Mouse (Mus musculus) skeletal muscle tissue, adult 2 months (tissue): ENCODE results near the gene Dpp8.
A peak's percentile ranks its signal among the peaks of the same experiment; 100 is the strongest.
"Not testable (repeated sequence)": the region's sequence is repeated elsewhere in the genome, so short reads cannot be mapped to it uniquely, and the experiment has no call there.

ENCODE experiments used
- DNase-seq: peaks from one replicate; pipeline ENCODE4 v3.0.0-alpha.2; 2012; ENCODE audit warnings: low read depth, low spot score

Dpp8 gene

DNA sequence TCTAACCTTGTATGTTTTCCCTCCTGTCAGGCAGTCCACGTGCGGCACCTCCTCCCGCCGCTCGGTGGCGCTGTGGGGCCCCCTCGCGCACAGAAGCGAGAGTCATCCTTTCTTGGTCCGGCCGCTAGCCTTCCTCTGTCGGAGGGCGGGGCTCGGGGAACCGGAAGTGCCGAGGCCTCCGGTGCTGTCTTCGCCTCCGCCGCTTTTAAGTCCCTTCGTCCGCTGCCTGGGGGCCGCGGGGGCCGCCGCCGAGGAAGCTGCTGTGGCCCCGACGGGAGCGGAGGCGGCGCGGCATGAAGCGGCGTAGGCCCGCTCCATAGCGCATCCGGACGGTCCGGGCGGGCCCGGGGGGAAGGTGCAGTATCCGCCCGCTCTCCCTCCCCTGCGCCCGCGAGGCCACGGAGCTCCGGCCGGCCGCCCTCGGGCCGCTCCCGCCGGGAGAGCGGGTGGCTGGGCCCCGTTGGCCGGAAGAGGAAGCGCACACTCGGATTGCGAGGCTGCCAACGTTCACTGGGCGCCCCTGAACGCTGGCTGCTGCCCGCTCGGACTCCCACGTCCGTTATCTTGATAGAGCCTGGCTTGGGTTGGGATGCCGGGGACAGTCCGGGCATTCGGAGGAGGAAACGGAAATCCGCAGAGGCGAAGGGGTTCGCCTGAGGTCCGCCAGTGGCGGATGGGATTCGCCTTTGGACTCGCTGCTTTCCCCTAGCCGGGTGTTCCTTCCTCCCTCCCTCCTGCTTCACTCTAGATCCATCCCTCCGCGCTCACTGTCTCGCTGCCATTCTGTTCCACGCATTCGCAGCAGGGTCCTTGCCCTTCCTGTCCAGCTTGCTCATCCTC, at the start of gene Dpp8:
Dpp8 (plus strand) TSS at position 146 of the 840 bp plus-strand sequence.
- DNase-seq: peak; percentile 89

DNA sequence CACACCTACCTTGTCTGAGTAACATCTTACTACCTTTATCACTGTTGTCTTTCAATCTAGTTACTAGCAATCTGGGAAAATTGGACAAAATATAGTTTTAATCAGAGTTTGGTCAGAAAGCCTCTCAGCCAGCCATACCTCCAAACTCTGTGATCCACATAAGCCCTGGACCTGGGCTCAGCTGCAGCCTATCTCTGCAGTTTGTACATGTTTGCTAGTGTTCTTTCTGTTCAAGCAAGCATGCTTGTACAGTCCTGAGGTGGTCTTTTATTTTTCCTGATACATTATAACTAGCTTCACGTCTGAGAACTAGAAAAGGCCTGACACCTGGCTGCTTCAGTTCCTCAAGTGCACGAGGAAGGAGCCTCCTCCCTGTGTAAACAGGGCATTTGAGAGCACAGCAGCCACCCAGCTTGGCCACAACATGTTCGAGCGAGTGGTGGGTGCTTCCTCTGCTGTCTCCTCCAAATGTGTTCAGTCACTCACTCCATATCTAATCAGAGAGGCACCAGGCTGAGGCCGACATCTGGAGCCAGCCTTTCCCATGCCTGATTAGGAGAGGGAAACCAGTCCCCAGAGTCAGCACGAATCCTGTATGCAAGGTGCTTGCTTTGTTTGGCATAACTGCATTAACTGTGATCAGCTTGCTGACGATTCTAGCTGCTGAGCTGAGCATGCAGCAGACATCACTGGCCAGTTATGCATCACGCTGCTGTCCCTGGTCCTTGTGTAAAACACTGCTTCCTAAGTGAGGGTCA, 47.0 kb upstream of the Dpp8 start:
- no peak for DNase-seq

DNA sequence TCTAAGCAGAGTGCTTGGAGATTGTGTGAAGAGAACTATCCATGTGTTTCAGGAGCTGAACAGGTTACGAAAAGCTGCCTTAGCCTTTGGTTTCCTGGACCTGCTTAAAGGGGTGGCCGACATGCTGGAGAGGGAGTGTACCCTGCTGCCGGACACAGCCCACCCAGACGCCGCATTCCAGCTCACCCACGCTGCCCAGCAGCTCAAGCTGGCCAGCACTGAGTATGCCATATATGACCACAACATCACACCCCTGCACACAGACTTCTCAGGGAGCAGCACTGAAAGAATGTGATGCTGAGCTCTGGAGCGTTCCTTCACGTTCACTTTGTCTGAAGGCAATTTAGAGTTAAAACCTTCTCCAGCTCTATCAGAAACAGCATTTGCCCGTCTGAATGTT, 46.4 kb upstream of the Dpp8 start:
- no peak for DNase-seq

DNA sequence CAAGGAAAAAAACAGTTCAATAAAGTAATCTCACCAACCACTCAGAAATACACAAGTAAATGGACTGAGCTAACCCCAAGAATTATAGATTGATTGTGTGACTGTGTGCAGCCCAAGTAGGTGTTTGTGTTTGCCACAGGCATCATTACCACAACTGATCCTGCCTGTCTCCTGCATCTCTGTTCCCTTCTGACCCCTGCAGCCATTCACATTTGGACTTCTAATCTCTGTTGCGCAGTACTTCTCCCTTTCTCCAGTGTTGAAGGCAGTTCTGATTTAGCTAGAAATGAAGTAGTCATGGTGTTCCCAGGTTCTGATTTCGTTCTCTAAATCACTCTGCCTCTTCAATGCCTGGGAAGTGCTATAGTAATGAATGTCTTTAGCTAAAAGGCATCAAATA, 44.6 kb upstream of the Dpp8 start:
- DNase-seq: no peak

DNA sequence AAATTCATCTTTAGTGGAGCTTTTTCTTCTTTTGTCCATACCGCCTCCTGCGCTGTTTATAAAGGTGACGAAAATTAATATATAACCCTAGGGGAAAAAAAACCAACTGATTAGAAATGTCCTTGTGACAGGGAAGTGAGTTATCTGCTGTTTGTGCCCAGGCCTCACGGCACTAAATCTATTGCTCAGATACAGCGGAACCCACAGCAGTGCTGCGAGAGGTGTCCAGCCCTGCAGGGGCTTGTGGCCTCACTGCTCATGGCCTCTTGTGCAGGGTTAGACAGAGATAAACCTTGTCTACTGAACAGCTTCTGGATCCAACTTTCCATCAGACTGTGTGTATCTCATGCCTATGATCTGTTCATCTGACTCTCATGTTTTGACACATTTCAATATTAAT, 43.8 kb upstream of the Dpp8 start:
- DNase-seq: no peak

DNA sequence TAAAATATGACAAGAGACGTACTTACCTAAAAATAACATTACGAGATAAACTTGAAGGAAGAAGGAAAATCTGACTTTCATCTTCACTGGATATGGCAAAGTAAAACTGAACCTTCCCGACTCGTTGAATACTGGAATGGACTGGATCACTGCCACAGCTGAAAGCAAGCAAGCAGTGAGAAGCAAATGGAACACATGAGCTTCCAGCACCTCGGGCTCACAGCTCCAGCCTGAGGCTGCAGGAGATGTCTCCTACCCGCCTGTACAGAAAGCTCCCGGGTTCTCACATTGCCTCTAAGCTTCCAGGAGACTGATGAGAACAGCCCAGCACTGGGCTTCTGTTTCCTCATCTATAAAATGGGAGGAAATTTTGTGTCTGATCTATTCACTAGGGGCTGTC, 41.9 kb upstream of the Dpp8 start:
- no peak for DNase-seq

DNA sequence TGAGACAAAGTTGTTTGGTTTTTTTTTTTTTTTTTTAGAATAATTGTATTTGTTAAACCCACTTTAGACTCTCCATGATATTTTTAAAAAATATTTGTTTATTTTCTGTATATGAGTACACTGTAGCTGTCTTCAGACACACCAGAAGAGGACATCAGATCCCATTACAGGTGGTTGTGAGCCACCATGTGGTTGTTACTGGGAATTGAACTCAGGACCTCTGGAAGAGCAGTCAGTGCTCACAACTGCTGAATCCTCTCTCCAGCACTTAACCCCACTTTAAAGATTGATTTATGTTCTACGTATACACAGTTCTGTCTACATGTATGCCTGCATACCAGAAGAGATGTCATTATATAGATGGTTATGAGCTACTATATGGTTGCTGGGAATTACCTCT, 36.8 kb upstream of the Dpp8 start:
- DNase-seq: not testable (repeated sequence)

DNA sequence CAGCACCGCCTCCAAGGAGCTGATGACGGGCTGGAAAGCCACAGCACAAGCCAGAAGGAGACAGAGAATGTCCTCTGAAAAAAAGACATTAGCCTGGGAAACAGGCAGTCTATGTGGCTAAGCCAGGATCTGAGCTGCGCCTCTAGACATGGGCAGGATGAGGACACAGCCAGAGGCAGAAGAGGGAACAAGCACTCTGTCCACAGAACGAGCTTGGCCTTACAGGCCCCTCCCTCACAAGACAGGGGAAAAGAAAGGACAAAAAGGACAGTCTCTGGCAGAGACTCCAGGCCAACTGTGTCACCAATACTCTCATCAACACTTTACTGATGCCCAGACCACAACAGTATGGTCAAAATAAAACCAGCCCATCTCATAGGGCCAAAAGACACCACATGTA, 30.7 kb upstream of the Dpp8 start:
- DNase-seq: no peak

DNA sequence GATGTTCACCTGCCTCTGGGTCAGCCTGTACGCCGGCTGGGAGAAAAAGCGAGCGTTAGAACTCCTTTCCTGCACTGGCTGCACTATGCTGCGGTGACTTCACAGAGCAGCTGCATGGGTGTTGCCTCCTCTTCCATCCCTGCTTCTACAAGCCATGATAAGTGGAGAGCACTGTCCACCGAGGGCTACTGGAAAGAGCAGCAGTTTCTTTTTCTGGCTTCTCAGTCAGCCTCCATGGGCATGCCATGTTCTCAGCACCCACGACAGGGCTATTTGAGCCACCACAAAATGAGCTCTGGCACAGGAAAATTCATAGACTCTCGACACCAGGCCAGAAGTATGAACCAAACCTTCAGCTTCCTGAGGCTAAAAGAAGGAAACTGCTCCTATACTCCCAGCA, 26.5 kb upstream of the Dpp8 start:
- no peak for DNase-seq

DNA sequence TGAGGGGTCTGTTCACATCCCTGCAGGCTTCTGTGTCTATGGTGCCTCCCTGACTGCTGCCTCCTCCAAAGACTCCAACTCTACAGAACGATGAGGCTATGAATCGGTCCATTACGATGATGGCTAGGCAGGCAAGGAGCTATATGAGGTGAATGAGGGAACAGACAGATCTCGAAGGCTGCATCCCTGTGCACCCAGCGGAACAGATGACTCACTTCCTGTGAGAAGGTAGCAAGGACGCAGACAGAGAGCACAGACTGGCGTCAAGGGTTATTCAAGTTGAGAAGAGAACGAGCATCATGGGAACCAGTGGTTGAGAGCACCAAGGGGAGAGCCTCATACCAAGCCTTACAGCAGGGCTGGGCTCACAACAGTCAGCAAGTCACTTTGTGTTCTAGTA, 21.6 kb upstream of the Dpp8 start:
- no peak for DNase-seq

DNA sequence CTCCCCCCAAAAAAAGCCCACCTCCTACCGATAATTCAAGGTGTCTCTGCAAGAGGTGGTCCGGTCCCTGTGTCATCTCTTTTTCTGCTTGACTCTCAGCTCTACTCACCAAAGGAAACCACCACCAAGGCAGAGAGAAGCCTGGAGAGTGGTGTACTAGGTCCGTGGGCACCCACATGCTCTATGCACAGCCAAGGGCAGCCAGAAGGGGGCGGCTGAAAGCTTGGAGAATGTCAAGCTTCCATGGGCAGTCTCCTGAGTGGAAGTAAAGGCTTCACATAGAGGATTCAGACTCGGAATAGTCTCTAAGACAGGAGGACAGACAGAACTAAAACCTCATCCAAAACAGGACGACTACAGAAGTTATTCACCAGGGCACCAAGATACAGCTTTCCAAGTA, 20.9 kb upstream of the Dpp8 start:
- DNase-seq: no peak

DNA sequence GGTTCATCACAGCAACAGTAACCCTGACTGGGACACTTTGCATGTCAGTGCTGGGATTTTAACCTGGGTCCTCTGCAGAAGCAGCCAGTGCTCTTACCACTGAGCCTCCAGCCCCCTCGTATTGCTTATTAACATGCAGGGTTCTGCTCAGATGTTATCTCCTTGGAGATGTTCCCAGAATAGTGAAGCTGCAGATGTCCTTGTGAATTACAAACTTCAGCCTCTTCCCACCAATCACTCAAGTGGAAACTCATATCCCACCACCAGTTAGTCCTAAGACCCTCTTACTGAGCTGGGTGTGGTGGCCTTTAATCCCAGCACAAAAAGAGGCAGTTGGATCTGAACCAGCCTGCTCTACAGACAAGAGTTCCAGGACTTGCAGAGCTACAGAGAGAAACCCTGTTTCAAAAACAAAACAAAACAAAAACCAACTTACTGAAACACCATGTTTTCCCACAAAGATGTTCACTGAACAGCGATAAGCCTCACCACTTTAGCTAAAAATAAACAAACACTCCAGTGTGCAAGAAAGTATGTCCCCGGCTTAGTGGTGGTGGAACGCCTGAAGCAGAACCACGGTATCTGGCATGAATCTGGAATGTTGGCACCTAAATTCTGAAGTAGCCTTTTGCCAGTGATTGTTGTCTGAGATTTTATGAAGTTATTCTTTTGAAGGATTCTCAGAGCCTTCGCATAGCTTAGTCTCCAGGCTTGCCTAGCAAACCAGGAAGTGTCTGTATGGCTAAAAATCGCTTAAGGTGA, 16.6 kb upstream of the Dpp8 start:
- DNase-seq: no peak

DNA sequence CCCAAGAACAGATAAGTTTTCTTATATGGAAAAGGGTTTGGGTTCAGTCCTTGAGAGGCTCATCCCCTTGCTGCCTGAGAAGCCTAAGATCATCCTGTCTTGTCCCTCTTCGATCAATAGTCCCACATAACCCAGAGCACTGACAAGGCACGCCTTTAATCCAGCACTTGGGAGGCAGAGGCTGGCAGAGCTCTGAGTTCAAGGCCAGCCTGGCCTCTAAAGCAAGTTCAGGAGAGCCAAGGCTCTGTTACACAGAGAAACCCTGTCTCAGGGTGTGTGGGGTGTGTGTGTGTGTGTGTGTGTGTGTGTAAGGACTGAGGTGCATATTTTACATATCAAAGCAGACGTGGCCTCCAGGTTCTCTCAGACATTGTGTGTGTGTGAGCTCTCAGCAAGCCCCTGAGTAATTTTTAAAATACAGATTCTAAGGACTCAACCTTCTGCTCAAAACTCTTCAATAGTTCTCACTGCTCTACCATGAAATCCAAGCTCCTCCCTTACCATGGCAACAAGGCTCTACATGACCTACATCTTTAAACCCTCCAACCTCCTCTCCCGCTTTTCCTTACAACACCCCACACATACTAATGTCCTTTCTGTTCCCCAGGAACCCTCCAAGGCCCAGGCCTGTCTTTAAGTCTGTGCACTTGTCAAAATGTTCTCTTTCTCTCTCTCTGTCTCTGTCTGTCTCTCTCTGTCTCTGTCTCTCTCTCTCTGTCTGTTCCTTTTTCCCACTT, 15.8 kb upstream of the Dpp8 start:
- DNase-seq: no peak

DNA sequence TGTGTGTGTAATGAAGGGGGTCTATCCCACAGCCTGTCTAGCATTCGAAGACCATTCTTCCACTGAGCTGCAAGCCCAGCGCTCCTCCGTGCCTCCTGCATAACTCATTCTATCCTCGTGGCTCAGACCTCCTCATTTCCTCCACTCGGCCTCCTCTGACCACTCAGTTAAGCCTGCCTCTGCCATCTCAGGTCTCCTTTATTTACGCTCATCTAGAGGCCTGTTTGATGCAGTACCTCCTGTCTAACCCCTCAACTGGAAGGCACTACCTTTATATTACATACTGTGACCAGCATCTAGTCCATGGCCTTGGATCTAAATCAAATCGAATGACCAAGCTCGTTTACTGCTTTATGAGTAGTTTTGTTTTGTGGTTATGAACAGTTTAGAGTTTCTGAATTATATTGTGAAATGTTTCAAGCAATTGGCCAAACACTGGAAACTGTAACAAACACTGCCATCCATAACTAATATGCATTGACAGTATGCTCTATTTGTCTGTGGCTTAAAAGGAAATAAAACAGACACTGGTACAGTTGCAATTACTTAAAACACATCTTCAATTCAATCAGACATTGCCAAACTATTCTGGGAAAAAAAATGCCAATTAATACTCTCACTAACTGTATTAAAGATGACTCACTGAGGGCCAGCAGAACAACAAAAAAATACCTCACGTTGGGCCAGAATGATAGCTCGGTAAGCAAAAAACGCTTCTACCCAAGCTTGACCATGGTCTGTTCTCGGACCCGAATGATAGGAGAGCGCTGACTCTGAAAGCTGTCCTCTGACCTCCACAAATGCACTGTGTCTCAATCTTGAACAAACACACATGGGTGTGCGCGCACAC, 15.0 kb upstream of the Dpp8 start:
- DNase-seq: no peak

DNA sequence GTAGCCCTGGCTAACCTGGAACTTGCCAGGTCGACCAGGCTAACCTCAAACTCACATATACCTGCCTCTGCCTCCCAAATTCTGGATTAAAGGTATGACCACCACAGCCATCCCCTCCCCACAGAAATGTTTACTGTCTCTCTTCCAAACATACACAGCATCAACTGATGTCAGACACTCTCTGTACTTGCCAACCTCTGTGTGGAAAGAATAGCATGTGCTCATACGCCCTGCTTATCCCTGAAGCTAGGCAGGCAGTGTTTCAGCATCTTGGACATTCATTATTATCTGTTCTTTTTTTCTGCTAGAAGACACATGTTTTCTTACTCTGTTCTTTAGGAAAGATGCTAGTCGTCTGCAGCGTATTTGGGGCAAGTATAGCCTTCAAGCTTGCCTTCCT, 14.3 kb upstream of the Dpp8 start:
- no peak for DNase-seq

DNA sequence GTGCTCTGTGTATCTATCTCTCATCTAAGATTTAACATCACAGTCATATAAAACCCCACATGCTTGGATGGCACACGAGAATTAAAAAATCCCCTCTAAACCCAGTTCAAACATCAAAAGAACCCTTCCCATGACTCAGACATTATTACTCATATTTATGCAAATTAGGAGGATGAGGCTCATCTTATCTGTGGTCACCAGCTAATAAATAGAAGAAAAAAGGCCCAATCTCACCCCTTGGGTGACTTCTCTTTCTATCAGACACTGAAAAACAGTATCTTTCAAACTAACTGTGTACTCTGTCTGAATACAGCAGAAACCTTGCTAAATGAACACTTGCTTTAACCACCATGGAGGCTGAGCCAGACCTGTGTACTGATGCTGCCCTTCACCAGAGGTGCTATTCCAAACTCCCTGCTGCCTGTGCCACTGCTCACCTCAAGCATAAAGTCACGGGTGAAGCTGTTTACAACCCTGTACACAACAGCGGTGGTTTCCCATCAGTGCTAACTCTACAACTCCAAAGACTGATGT, 13.6 kb upstream of the Dpp8 start:
- no peak for DNase-seq

DNA sequence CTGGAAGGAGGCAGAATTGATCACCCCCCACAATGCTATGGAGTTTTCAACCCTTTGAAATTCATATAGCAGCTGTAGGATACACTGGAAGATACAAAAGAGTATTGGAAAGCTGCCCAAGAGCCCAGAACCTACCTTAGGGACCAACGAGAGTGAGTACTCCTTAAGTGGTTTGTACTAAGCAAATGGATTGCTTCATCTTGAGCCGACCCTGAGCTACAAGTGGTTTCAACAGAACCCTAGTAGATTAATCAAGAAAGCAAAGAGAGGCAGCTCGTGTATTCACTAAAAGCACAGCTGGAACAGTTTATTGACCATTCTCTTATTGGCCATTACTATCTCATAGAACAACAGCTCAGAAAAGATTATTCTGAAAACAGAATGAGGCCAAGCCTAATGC, 13.1 kb upstream of the Dpp8 start:
- DNase-seq: no peak

DNA sequence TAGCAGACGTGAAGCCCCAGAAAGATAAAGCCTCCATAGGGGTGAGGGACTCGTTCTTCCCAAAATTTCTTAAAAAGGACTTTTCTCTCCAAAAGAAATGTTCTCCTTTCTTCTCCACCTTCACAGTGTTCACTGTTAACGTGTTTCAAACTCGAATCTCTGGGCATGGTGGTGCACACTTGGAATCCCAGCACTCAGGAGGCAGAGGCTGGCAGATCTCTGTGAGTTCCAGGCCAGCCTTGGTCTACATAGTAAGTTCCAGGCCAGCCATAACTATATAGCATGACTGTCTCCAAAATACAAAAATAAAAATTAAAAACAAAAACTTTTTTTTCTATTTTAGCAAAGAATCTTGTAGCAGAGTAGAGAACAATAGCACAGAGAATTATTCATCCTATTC, 12.1 kb upstream of the Dpp8 start:
- no peak for DNase-seq

DNA sequence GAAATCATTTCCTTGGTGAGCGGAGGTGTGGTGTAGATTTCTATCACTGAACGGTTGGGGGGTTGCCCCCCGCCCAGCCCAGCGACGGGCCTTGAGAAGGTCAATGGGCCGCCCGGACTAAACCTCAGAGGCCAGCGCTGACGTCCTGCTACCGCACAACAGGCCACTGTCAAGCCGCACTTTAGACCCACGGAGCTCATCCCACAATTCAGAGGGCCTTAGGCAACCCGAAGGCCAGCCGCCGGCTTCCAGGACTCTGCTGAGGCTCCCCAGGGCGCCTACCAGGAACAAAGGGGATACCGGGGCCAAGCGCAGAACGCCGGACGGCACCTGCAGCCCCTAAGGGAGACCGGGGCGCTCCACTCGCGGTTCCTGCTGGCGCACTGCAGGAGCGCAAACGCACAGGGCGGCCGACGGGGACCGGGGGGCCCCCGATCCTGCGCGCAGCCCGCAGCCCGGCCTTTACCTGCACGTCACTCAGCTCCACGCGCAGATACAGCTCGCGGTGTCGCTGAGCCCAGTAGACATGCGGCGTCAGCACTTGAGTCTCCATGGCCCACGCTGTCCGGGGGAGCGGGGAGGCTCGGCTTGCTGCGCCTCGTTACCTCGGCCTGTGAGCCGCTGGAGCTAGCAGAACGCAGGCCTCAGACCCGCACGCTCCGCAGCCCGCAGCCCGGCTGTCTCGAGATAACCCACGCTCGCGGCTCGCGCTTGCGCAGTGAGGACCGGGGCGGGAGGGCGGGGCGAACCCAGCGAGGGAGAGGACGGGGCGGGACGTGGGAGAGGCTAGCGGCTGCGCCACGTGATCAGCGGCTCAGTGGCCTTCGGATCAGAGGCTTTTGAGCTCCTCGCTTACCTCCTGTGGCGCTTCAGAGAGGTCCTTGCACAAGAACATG, 11.0 kb upstream of the Dpp8 start, which contains the start of gene Hacd3:
Hacd3 (minus strand) TSS at position 703 of the 896 bp plus-strand sequence.
- DNase-seq: peak; percentile 89
